Mouse (Mus musculus) megakaryocyte, embryonic 14.5 days (primary cell): ENCODE measurements around the gene Pld5. TPM values are rescaled to one million over a fixed set of nuclear protein-coding genes. Genes with fewer than 3 reads are reported as not detected.

Source experiments
- H3K27me3 ChIP-seq: replicated peaks from 2 replicates; pipeline ENCODE3; 2012; ENCODE audit warnings: inconsistent platforms
- H3K36me3 ChIP-seq: replicated peaks from 2 replicates; pipeline ENCODE3; 2012; ENCODE audit warnings: low read length, inconsistent platforms, mixed read lengths
- H3K4me1 ChIP-seq: 2 replicates; pipeline ENCODE4 v1.6.1; 2012; ENCODE audit warnings: inconsistent platforms
- H3K4me3 ChIP-seq: replicated peaks from 2 replicates; pipeline ENCODE3; 2012; ENCODE audit warnings: moderate library complexity, mild to moderate bottlenecking, inconsistent platforms
- H3K9me3 ChIP-seq: 2 replicates; pipeline ENCODE4 v1.6.1; 2012; ENCODE audit warnings: inconsistent platforms
- FLI1 ChIP-seq: IDR thresholded peaks from 2 replicates; pipeline ENCODE4 v1.6.1; 2012; ENCODE audit warnings: low read length, inconsistent platforms, mixed read lengths
- GATA1 ChIP-seq: IDR thresholded peaks from 3 replicates; pipeline ENCODE4 v1.6.1; 2012; ENCODE audit warnings: mixed read lengths, low read length, inconsistent platforms, borderline replicate concordance
- polyA plus RNA-seq: library from polyadenylated mRNA; stranded (reverse); fragments of >175 nt; gene quantifications from 2 replicates; pipeline ENCODE4 v1.2.3, GENCODE M21; 2012; ENCODE audit warnings: low replicate concordance; ENCODE audit not compliant: insufficient read depth

Pld5 gene
- polyA plus RNA-seq, 1 experiment = not detected

DNA sequence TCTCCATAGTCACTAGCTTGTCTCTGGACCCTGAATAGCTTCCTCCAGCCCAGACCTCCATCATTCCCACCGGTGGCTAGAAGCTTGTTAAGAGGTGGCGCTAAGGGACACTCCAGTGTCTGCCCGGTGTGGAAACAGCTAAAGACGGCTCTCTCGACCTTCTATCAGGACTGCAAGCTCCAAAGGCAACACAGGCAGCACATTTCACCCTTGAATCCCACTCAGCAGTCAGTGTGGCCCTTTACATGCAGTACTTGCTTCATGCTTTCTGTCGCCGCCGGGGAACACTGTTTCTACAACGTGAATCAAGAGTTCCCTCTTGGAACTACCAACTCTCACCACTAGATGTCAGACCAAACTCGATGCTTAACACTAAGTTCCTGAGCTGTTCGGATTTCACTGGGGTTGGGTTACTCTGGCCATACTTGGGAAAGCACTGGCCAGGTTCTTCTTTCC lies 338.8 kb downstream of the Pld5 start:
- peaks cover 6% of the 10 kb centered on the region for H3K4me1 ChIP-seq
- no peaks in the 10 kb centered on the region for H3K9me3 ChIP-seq
- no peaks in the 10 kb centered on the region for H3K36me3 ChIP-seq
- H3K27me3 ChIP-seq = no peaks in the 10 kb centered on the region
- no peak for TF ChIP-seq GATA1
- no peak for TF ChIP-seq FLI1
- peak overlapping the region; percentile 87 for H3K4me3 ChIP-seq

DNA sequence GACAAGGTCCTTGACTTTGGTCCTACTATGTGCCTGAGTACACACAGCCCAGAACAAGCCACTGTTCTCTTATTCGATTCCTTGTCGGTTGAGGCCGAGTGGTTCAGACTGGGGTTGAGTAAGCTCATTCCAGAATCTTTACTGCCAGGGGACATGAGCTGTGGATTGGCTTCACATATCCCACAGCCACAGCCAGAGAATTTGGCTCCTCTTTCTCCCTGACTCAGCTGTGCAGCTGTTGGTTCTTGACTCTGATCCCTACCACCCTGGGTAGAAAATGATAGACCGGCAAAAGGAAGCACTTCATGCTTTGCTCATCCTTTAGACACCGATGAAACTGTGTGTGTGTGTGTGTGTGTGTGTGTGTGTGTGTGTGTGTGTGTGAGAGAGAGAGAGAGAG lies 343.7 kb downstream of the Pld5 start:
- no peak for TF ChIP-seq GATA1
- no peak for TF ChIP-seq FLI1
- Histone ChIP-seq H3K27me3 (no peaks in the 10 kb centered on the region), H3K4me3 (no peak overlapping the region), H3K36me3 (no peaks in the 10 kb centered on the region), H3K4me1 (peaks cover 3% of the 10 kb centered on the region), H3K9me3 (peaks cover 8% of the 10 kb centered on the region)

DNA sequence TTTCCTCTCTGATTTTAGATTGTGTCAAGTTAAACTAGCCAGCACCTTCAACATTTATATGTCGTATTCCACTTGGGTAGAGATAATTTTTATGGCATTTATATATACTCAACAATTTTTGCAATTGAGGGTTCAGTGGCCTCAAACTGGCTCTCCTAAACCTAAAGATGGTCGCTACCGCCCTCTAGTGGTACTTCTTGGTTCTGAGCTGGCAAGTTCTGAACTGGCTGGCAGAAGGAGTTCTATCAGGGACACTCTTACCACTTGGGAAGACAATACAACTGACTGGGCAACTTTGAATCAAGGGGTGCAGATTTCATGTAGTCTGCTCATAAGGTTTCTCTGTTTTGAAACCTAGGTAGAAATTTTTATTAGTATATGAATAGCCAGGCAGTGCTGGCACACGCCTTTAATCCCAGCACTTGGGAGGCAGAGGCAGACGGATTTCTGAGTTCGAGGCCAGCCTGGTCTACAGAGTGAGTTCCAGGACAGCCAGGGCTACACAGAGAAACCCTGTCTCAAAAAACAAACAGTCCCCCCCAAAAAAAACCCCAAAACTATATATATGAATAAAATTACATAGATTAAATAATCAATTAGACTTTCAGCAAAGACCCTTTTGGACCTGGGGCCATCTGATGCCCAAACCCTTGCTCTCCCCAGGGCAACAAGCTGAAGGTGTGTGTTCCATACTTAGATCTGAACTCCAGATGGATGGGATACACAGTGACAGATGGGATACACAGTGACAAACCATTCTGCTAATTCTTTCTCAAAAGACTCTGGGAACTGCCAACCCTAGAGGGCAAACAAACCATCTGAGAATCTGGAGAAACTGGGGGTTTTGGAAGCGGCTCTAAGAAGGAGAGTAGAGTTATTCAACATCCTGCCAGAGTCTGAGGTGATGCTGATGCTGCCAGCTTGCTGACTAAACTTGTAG lies 351.0 kb downstream of the Pld5 start:
- Histone ChIP-seq H3K36me3 (no peaks in the 10 kb centered on the region), H3K9me3 (peaks cover 4% of the 10 kb centered on the region), H3K4me1 (peaks cover 7% of the 10 kb centered on the region), H3K27me3 (peaks cover 3% of the 10 kb centered on the region), H3K4me3 (no peak overlapping the region)
- TF ChIP-seq GATA1 (no peak), FLI1 (no peak)

DNA sequence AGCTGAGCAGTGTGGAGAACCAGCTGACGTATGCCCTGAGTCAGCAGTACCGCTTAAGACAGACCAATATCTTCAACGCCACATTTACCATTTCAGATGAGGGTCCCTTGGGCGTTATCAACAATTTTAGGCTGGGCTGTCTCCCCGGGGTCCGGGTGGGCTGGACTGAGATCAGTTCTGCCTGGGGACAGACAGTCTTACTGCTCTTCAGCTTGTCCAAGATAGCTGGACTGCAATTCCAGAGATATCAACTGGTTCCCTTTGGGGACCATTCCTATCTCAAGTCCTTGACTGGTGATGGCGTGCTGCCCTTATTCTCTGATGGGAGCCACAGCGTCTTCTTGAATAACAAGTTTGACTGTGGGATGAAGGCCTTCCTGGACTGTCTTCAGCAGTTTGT lies 354.0 kb downstream of the Pld5 start:
- Histone ChIP-seq H3K9me3 (no peaks in the 10 kb centered on the region), H3K27me3 (peaks cover 7% of the 10 kb centered on the region), H3K4me1 (peaks cover 7% of the 10 kb centered on the region), H3K4me3 (no peak overlapping the region), H3K36me3 (no peaks in the 10 kb centered on the region)
- TF ChIP-seq FLI1 (no peak), GATA1 (no peak)

DNA sequence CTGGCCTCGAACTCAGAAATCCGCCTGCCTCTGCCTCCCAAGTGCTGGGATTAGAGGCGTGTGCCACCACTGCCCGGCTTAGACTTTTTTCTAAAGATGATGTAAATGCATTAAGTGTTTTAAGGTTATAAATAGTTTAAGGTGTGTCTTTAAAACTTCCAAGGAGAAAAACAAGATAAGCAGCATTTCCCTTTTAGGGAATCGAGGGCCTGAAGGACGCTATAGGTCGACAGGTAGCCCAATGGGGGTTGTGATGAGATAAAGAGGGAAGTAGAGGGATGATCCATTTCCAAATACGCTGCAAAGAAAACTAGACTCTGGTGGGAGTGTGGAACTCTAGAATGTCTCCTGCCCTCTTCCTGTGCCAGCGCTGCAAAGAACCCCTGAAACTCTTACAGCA lies 355.1 kb downstream of the Pld5 start, which contains the start of gene Gm38100:
Gm38100 (plus strand) TSS at position 301 of the 400 bp plus-strand sequence.
- Histone ChIP-seq H3K27me3 (peaks cover 12% of the 10 kb centered on the region), H3K4me1 (peaks cover 7% of the 10 kb centered on the region), H3K4me3 (no peak within 1 kb of the TSS), H3K9me3 (no peaks in the 10 kb centered on the region), H3K36me3 (no peaks in the 10 kb centered on the region)
- no peak for TF ChIP-seq FLI1
- TF ChIP-seq GATA1 = no peak

DNA sequence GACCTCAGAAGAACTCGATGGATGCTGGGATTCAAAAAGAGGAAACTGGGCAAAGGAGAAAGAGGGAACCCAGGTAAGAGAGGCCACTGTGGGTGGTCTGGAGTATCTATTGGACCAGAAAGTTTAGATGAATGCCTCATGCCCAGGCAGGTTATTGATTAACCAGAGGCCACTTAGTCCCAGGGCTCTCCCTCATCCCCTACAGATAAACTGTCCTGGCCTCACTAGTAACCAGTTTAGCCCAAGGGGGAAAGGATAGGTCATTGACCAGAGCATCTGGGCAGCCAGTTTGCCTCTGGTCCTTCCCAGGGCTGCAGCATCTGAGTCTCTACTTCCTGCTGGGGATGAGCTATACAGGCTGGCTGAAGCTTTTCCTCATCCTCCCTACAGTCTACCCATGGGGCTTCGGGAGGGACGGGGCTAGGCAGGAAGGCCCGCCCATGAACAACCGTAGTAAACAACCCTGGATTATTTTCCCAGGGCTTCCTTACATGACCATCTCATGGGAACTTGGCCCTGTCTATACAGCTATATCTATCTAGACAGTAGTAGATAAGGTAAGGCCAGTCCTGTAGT lies 361.3 kb downstream of the Pld5 start:
- Histone ChIP-seq H3K36me3 (peaks cover 18% of the 10 kb centered on the region), H3K4me1 (0 out of 2 replicates have a peak, but pooled peaks cover 3% of the 10 kb centered on the region), H3K9me3 (no peaks in the 10 kb centered on the region), H3K27me3 (peaks cover 8% of the 10 kb centered on the region), H3K4me3 (no peak overlapping the region)
- no peak for TF ChIP-seq FLI1
- TF ChIP-seq GATA1 = no peak
